Mouse (Mus musculus) embryonic fibroblast, embryonic 13.5 days (primary cell): ENCODE measurements around the gene Unc5b. TPM values are rescaled to one million over a fixed set of nuclear protein-coding genes. Genes with fewer than 3 reads are reported as not detected.

Experiments
- H3K27ac ChIP-seq: 2 replicates; pipeline ENCODE4 v1.5.1; 2012; ENCODE audit warnings: low read length, control low read depth, inconsistent platforms; ENCODE audit not compliant: insufficient read depth
- H3K4me1 ChIP-seq: 2 replicates; pipeline ENCODE4 v1.6.1; 2011; ENCODE audit warnings: low read length; ENCODE audit not compliant: control insufficient read depth, insufficient read depth
- H3K4me3 ChIP-seq: 2 replicates; pipeline ENCODE4 v1.5.1; 2011; ENCODE audit warnings: mild to moderate bottlenecking, control low read depth, low read length; ENCODE audit not compliant: insufficient read depth
- CTCF ChIP-seq: IDR thresholded peaks from 2 replicates; pipeline ENCODE4 v1.5.1; 2011; ENCODE audit warnings: mild to moderate bottlenecking, control low read depth, low read length, moderate library complexity, borderline replicate concordance; ENCODE audit not compliant: insufficient read depth
- POLR2A ChIP-seq: IDR thresholded peaks from 2 replicates; pipeline ENCODE4 v1.6.1; 2011; ENCODE audit warnings: low read depth, mild to moderate bottlenecking, control low read depth, low read length, moderate library complexity
- polyA plus RNA-seq: library from polyadenylated mRNA; stranded (reverse); fragments of >200 nt; gene quantifications from 2 replicates; pipeline ENCODE4 v1.2.4, GENCODE M21; 2011; ENCODE audit warnings: low read depth; ENCODE audit not compliant: missing spikeins, insufficient read length

Gene Unc5b
- polyA plus RNA-seq, 1 experiment, result 101 TPM

- no peaks in the 10 kb centered on the region for H3K4me1 ChIP-seq
- H3K27ac ChIP-seq, result no peak overlapping the region
- no peak for TF ChIP-seq CTCF
- TF ChIP-seq POLR2A, result no peak
- no peak overlapping the region for H3K4me3 ChIP-seq
Measured at GRCm38 (mm10) chr10:60733471-60733870, 97.9 kb downstream of the Unc5b start.

- Histone ChIP-seq H3K4me3 (no peak overlapping the region), H3K27ac (no peak overlapping the region), H3K4me1 (no peaks in the 10 kb centered on the region)
- no peak for TF ChIP-seq POLR2A
- TF ChIP-seq CTCF, result no peak
Measured at GRCm38 (mm10) chr10:60732397-60732861, 99.0 kb downstream of the Unc5b start.

- H3K4me1 ChIP-seq, result no peaks in the 10 kb centered on the region
- no peak overlapping the region for H3K4me3 ChIP-seq
- TF ChIP-seq CTCF, result no peak
- no peak for TF ChIP-seq POLR2A
- H3K27ac ChIP-seq, result no peak overlapping the region
Measured at GRCm38 (mm10) chr10:60731742-60732141, 99.6 kb downstream of the Unc5b start.

- no peak overlapping the region for H3K27ac ChIP-seq
- no peak for TF ChIP-seq CTCF
- no peak for TF ChIP-seq POLR2A
- no peaks in the 10 kb centered on the region for H3K4me1 ChIP-seq
- H3K4me3 ChIP-seq, result no peak overlapping the region
Measured at GRCm38 (mm10) chr10:60727301-60727700, 104.1 kb downstream of the Unc5b start.

- TF ChIP-seq CTCF (no peak), POLR2A (no peak)
- no peak overlapping the region for H3K27ac ChIP-seq
- H3K4me3 ChIP-seq, result no peak overlapping the region
- H3K4me1 ChIP-seq, result no peaks in the 10 kb centered on the region
Measured at GRCm38 (mm10) chr10:60726896-60727295, 104.5 kb downstream of the Unc5b start.

GRCm38 (mm10) chr10:60724496-60724895 lies 106.9 kb downstream of the Unc5b start:
- Histone ChIP-seq H3K27ac (no peak overlapping the region), H3K4me3 (no peak overlapping the region), H3K4me1 (no peaks in the 10 kb centered on the region)
- no peak for TF ChIP-seq CTCF
- no peak for TF ChIP-seq POLR2A

GRCm38 (mm10) chr10:60723345-60723744 lies 108.0 kb downstream of the Unc5b start:
- no peak overlapping the region for H3K4me3 ChIP-seq
- no peaks in the 10 kb centered on the region for H3K4me1 ChIP-seq
- no peak overlapping the region for H3K27ac ChIP-seq
- TF ChIP-seq POLR2A (no peak), CTCF (peak; percentile 16; the same call in 1 of the 2 replicates)

- Histone ChIP-seq H3K27ac (no peak overlapping the region), H3K4me3 (no peak overlapping the region), H3K4me1 (no peaks in the 10 kb centered on the region)
- TF ChIP-seq POLR2A (no peak), CTCF (no peak)
Measured at GRCm38 (mm10) chr10:60721640-60722039, 109.7 kb downstream of the Unc5b start.

- no peak for TF ChIP-seq POLR2A
- no peak for TF ChIP-seq CTCF
- Histone ChIP-seq H3K4me1 (no peaks in the 10 kb centered on the region), H3K27ac (no peak overlapping the region), H3K4me3 (no peak overlapping the region)
Measured at GRCm38 (mm10) chr10:60720461-60720860, 110.9 kb downstream of the Unc5b start.

- TF ChIP-seq CTCF (no peak), POLR2A (no peak)
Measured at GRCm38 (mm10) chr10:60718491-60718890, 112.9 kb downstream of the Unc5b start.

GRCm38 (mm10) chr10:60716449-60716848 lies 114.9 kb downstream of the Unc5b start:
- TF ChIP-seq POLR2A (no peak), CTCF (no peak)
- H3K4me1 ChIP-seq, result no peaks in the 10 kb centered on the region
- H3K27ac ChIP-seq, result no peak overlapping the region
- no peak overlapping the region for H3K4me3 ChIP-seq

More at GRCm38 (mm10) chr10:60718491-60718890, 112.9 kb downstream of the Unc5b start:
- H3K4me1 ChIP-seq, result no peaks in the 10 kb centered on the region
- no peak overlapping the region for H3K27ac ChIP-seq
- H3K4me3 ChIP-seq, result no peak overlapping the region

Other genes starting within 250 kb of the Unc5b start
- 0.53 and 0.86 TPM in 2 replicates for gene Cdh23, start 135.1 kb downstream of the Unc5b start, polyA plus RNA-seq
- 21.3 and 23.5 TPM in 2 replicates for gene Slc29a3, start 78.8 kb downstream of the Unc5b start, polyA plus RNA-seq